Mouse (Mus musculus) heart, embryonic 12.5 days (tissue): ENCODE results near the gene Tpbg. TPM values are rescaled to one million over a fixed set of nuclear protein-coding genes. Genes with fewer than 3 reads are reported as not detected.

Source experiments
- ATAC-seq: fragments of 200-750 bp; cut with Nextera tagmentation; 2 replicates; pipeline ENCODE4 v1.8.0; 2017; ENCODE audit warnings: moderate TSS enrichment, moderate library complexity; ENCODE audit not compliant: insufficient number of reproducible peaks, low FRiP score
- H3K27ac ChIP-seq: fragments of 300-500 bp; sonication (generic); 2 replicates; pipeline ENCODE4 v1.5.1; 2016; ENCODE audit warnings: mild to moderate bottlenecking, moderate library complexity; ENCODE audit not compliant: poor library complexity, severe bottlenecking
- H3K27me3 ChIP-seq: fragments of 300-500 bp; sonication (generic); replicated peaks from 2 replicates; pipeline ENCODE4 v1.6.1; 2016; ENCODE audit warnings: mild to moderate bottlenecking, moderate library complexity
- H3K36me3 ChIP-seq: fragments of 300-500 bp; sonication (generic); 2 replicates; pipeline ENCODE4 v1.6.1; 2016; ENCODE audit warnings: mild to moderate bottlenecking, moderate library complexity
- H3K4me1 ChIP-seq: fragments of 300-500 bp; sonication (generic); replicated peaks from 2 replicates; pipeline ENCODE4 v1.6.1; 2016; ENCODE audit warnings: mild to moderate bottlenecking
- H3K4me2 ChIP-seq: fragments of 300-500 bp; sonication (generic); 2 replicates; pipeline ENCODE4 v1.6.1; 2016; ENCODE audit warnings: mild to moderate bottlenecking, moderate library complexity
- H3K4me3 ChIP-seq: fragments of 300-500 bp; sonication (generic); 2 replicates; pipeline ENCODE4 v1.5.1; 2016; ENCODE audit warnings: mild to moderate bottlenecking
- H3K9ac ChIP-seq: fragments of 300-500 bp; sonication (generic); 2 replicates; pipeline ENCODE4 v1.6.1; 2016; ENCODE audit warnings: mild to moderate bottlenecking, moderate library complexity
- H3K9me3 ChIP-seq: fragments of 300-500 bp; sonication (generic); replicated peaks from 2 replicates; pipeline ENCODE4 v1.6.1; 2016; ENCODE audit warnings: mild to moderate bottlenecking, moderate library complexity
- WGBS: fragments of 180-500 bp; shearing (Covaris S2); methylation state at CpG from one replicate; pipeline ENCODE4 v1.1.7; 2016; 5-methylcytosine and 5-hydroxymethylcytosine counted together
- polyA plus RNA-seq: library from polyadenylated mRNA; unstranded; fragments of >200 nt; fragmentation: Nextera tagmentation; extraction: Ambion mirVana; gene quantifications from 2 replicates; pipeline ENCODE4 v1.2.1, GENCODE M21; 2016

The Tpbg gene
- polyA plus RNA-seq, 1 experiment from 2014 or later: 8.3 TPM

DNA sequence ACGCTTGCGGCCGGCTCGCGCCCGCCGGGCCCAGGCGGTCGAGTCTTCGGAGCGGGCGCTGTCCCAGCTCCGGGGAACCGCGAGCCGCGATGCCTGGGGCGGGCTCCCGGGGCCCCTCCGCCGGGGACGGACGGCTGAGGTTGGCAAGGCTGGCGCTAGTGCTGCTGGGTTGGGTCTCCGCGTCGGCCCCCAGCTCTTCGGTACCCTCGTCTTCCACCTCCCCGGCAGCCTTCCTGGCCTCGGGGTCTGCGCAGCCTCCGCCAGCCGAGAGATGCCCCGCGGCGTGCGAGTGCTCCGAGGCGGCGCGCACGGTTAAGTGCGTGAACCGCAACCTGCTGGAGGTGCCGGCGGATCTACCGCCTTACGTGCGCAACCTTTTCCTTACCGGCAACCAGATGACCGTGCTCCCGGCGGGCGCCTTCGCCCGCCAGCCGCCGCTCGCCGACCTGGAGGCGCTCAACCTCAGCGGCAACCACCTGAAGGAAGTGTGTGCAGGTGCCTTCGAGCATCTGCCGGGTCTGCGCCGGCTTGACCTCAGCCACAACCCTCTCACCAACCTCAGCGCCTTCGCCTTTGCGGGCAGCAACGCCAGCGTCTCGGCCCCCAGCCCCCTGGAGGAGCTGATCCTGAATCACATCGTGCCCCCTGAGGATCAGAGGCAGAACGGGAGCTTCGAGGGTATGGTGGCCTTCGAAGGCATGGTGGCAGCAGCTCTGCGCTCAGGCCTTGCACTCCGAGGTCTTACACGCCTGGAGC, 1.9 kb downstream of the Tpbg start:
- peak overlapping the region; percentile 72 for H3K4me3 ChIP-seq
- peak overlapping the region; percentile 97 for H3K4me2 ChIP-seq
- peak overlapping the region; percentile 64 for H3K9ac ChIP-seq
- H3K36me3 ChIP-seq: no peaks in the 10 kb centered on the region
- peaks cover 9% of the 10 kb centered on the region for H3K27me3 ChIP-seq
- no peak overlapping the region for H3K27ac ChIP-seq
- 3% methylated on average over 78 of the region's 80 CpGs for WGBS
- peak; percentile 49 for ATAC-seq
- H3K4me1 ChIP-seq: peaks cover 6% of the 10 kb centered on the region; the same call in 1 of the 2 replicates
- no peaks in the 10 kb centered on the region for H3K9me3 ChIP-seq

DNA sequence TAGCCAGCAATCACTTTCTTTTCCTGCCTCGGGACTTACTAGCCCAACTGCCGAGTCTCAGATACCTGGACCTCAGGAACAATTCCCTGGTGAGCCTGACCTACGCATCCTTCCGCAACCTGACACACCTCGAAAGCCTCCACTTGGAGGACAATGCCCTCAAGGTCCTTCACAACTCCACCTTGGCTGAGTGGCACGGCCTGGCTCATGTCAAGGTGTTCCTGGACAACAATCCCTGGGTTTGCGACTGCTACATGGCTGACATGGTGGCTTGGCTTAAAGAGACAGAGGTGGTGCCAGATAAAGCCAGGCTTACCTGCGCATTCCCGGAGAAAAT, 2.4 kb downstream of the Tpbg start:
- H3K4me3 ChIP-seq: peak overlapping the region; percentile 72
- 73% methylated on average over 9 of the region's 9 CpGs for WGBS
- H3K27me3 ChIP-seq: peaks cover 9% of the 10 kb centered on the region
- no peak for ATAC-seq
- H3K9me3 ChIP-seq: no peaks in the 10 kb centered on the region
- H3K27ac ChIP-seq: no peak overlapping the region
- no peak overlapping the region for H3K9ac ChIP-seq
- H3K36me3 ChIP-seq: no peaks in the 10 kb centered on the region
- H3K4me1 ChIP-seq: peaks cover 6% of the 10 kb centered on the region; the same call in 1 of the 2 replicates
- H3K4me2 ChIP-seq: peak overlapping the region; percentile 97

DNA sequence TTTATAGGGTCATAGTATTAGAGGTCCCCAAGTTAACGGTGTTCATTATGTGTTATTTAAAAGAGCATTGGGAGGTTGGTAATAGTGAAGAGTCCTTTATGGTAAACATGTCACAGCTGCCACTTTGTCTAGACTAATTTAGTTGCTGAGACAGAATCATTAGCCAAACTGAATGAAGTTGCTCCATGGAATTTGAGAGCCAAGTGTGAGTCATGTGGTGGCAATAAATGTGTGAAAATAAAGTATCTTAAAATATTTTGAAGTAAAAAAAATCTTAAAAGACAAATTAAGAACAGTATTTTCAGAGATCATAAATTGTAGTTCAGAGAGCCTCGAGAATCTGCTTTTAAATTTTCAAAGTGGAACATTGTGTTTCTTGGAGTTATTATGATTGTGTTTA, 4.0 kb downstream of the Tpbg start:
- Histone ChIP-seq H3K36me3 (no peaks in the 10 kb centered on the region), H3K4me3 (no peak overlapping the region), H3K4me2 (no peak overlapping the region), H3K9ac (no peak overlapping the region), H3K27ac (no peak overlapping the region), H3K9me3 (no peaks in the 10 kb centered on the region), H3K4me1 (peaks cover 6% of the 10 kb centered on the region; the same call in 1 of the 2 replicates), H3K27me3 (peaks cover 6% of the 10 kb centered on the region)
- no peak for ATAC-seq
- WGBS: 80% methylated on average over 2 of the region's 2 CpGs

DNA sequence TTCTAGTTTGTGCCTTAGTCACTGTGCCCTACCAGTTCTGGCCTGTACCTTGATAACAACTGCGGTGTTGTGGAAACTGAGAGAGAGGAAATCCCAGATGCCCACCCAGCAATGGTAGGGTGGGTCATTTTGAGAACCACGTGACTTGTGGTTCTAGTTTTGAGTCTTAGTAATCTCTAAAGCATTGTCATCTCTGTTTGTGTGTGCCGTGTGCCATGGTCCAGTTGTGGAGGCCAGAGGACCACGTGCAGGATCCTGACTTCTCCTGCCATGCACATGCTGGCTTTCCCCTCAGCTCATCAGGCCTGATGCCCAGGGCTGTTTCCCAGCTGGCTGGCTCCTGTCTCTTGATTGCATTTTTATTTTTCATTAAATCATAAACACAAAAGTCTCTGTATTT, 12.6 kb downstream of the Tpbg start:
- Histone ChIP-seq H3K27me3 (no peaks in the 10 kb centered on the region), H3K4me2 (no peak overlapping the region), H3K27ac (no peak overlapping the region), H3K36me3 (no peaks in the 10 kb centered on the region), H3K4me1 (no peaks in the 10 kb centered on the region), H3K9me3 (no peaks in the 10 kb centered on the region), H3K9ac (no peak overlapping the region), H3K4me3 (no peak overlapping the region)
- no peak for ATAC-seq
- WGBS: 81% methylated on average over 4 of the region's 4 CpGs

DNA sequence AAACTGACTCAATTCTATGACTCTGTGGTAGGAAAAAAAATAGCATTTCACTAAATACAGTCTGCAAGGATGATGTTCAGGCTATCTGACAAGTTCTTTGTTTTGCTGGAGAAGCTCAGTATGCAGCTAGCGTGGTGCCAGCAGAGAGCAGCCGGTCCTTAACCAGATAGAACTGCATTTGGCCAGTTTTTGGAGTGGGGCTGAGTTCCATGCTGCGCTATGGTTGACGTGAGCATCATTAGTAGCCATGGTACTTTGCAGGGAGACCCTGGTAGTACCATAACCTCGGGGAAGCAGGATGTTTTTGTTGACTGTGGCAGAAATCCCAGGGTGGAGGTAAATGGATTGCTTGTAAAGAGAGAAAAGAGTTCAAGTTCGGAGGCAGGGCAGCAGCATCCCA, 14.3 kb downstream of the Tpbg start:
- Histone ChIP-seq H3K27ac (no peak overlapping the region), H3K36me3 (no peaks in the 10 kb centered on the region), H3K4me3 (no peak overlapping the region), H3K4me1 (no peaks in the 10 kb centered on the region), H3K9ac (no peak overlapping the region), H3K4me2 (no peak overlapping the region), H3K27me3 (no peaks in the 10 kb centered on the region), H3K9me3 (no peaks in the 10 kb centered on the region)
- 62% methylated on average over 6 of the region's 6 CpGs for WGBS
- no peak for ATAC-seq

DNA sequence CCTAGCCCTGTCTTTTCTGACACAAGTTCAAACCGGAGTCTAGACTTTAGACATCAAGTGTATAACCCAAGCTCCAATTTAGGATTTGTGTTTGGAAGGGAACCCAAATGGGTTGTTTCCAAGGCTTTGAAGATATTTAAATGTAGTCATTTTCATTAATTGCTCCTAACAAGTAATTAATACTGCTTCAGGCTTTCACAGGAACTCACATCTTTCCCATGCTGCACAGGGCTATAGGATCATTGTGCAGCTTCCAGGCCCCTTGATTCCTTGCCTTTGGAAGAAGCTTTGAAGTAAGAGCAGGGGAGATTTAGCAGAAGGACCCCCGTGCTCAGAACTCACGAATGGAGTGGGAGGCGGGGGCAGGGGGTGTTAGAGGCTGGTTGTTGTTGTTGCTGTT, 18.9 kb downstream of the Tpbg start:
- Histone ChIP-seq H3K36me3 (no peaks in the 10 kb centered on the region), H3K27ac (no peak overlapping the region), H3K27me3 (no peaks in the 10 kb centered on the region), H3K4me3 (no peak overlapping the region), H3K9me3 (no peaks in the 10 kb centered on the region), H3K4me2 (no peak overlapping the region), H3K9ac (no peak overlapping the region), H3K4me1 (no peaks in the 10 kb centered on the region)
- no peak for ATAC-seq
- WGBS: 53% methylated on average over 4 of the region's 4 CpGs

DNA sequence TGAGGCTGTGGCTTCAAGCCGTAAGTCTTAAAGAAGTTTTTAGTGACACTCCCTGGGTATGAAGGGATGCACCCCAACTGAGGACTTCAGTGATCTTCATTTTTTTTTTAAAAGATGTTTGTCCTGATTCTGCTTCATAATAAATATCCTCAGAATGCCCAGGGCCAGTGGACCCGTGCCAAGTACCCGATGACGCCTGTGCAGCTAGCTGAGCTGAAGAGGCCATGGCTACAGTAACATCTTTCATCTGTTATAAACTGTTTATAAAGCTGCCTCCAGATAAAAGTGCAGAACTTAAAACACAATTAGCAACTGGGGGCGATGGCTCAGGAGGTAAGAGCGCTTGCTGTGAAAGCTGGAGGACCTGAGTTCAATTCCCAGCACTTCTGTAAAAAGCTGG, 20.4 kb downstream of the Tpbg start:
- H3K9ac ChIP-seq: no peak overlapping the region
- H3K27me3 ChIP-seq: no peaks in the 10 kb centered on the region
- no peak overlapping the region for H3K27ac ChIP-seq
- no peaks in the 10 kb centered on the region for H3K36me3 ChIP-seq
- 80% methylated on average over 6 of the region's 6 CpGs for WGBS
- no peaks in the 10 kb centered on the region for H3K4me1 ChIP-seq
- no peak for ATAC-seq
- no peak overlapping the region for H3K4me3 ChIP-seq
- no peak overlapping the region for H3K4me2 ChIP-seq
- H3K9me3 ChIP-seq: no peaks in the 10 kb centered on the region

DNA sequence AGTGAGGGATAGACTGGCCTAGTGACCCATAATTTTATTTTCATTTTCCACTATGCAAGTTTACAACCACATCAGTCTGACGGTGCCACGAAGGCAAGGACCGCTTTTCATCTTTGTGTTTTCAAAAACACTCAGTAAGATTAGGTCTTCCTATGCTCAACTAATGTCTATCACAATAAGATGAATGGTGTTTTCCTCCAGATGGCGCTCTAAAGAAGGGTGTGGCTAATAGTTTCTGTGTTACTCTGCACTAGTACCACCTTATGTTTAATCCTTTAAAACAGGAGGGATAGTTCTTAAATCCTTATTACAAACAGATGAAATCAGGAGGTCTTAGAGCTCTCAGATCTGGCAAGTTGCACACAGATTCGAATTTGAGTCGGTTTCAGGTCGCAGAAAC, 30.7 kb downstream of the Tpbg start:
- WGBS: 74% methylated on average over 7 of the region's 7 CpGs
- ATAC-seq: no peak
- no peak overlapping the region for H3K9ac ChIP-seq
- no peaks in the 10 kb centered on the region for H3K27me3 ChIP-seq
- no peak overlapping the region for H3K4me3 ChIP-seq
- no peak overlapping the region for H3K4me2 ChIP-seq
- H3K4me1 ChIP-seq: no peaks in the 10 kb centered on the region
- H3K27ac ChIP-seq: no peak overlapping the region
- H3K36me3 ChIP-seq: no peaks in the 10 kb centered on the region
- H3K9me3 ChIP-seq: no peaks in the 10 kb centered on the region

DNA sequence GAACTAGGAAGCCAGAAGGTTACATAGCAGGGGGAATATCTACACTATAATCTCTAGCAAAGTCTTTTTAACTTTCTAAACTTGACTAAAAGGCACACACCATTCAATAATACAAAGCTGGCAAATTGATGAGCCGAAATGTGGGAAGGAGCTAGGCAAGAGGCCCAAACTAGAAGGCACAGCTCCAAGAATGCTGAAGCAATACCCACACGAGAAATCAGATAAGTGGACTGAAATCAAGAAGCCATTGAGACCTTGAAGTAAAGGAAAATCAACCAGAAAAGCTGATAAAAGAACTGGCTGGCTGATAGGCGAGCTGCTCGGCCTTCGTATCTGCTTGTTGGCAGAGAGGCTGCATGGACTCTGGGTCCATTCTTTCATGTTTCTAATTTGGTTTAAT, 51.5 kb downstream of the Tpbg start:
- Histone ChIP-seq H3K4me3 (no peak overlapping the region), H3K27me3 (no peaks in the 10 kb centered on the region), H3K9me3 (no peaks in the 10 kb centered on the region), H3K27ac (no peak overlapping the region), H3K4me2 (no peak overlapping the region), H3K9ac (no peak overlapping the region), H3K4me1 (no peaks in the 10 kb centered on the region), H3K36me3 (no peaks in the 10 kb centered on the region)
- ATAC-seq: no peak
- 63% methylated on average over 5 of the region's 5 CpGs for WGBS

Other genes starting within 250 kb of the Tpbg start
- gene Ibtk, start 93.0 kb upstream of the Tpbg start, polyA plus RNA-seq: 34.3 and 36.5 TPM in 2 replicates